Mouse (Mus musculus): ENCODE data around the gene Olfr1140.

The Olfr1140 gene
- long read RNA-seq, experiment 1 = 0 reads
- long read RNA-seq, experiment 2 = 0 reads

DNA sequence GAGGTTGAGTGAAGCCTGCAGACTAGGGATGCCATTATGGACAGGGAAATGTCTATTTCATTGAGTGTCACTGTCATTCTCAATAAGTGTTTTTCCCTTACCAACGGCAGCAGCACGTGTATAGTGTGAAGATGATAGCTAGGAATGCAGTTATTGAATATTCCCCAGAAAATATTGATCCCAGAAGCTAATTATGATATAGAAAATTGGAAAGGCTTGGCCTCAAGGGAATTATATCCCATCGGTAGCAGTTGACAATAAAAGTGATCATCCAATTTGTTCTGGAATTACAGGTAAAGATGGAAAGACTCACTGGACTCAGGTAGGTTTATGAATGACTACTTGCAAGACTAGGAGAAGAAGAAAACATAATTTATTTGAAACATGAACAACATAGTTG is at the start of gene Olfr1140:
TSS of gene Olfr1140 (plus strand) at position 301 of the 400 bp plus-strand sequence.
- intact Hi-C loops (cut with DNase I) = no loop called here

- intact Hi-C loops (cut with DNase I) = no loop called here
These were observed 49.7 kb upstream of the Olfr1140 start, which contains the start of gene Olfr1136 for GRCm38 (mm10) chr2:87693847-87694246. Gene Olfr1136 (minus strand): TSS chr2:87693947.

DNA sequence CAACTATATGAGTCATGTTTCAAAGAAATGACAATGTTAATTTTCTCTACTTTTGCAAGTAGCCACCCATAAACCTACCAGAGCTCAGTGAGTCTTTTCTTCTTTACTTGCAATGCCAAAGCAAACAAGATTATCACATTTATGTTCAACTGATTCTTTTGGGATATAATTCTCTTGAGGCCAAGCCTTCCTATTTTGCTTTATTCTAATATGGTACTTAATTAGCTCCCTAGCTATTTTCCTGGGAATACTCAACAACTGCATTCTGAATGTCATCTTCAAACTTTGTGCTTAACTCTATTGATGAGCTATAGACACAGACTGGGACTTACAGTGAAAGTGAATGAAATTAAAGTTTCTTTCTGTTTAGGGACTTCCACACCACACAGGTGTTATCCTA is 30.5 kb upstream of the Olfr1140 start, which contains the start of gene Olfr1137:
TSS of gene Olfr1137 (minus strand) at position 101 of the 400 bp plus-strand sequence.
- intact Hi-C loops (cut with DNase I) = no loop called here

DNA sequence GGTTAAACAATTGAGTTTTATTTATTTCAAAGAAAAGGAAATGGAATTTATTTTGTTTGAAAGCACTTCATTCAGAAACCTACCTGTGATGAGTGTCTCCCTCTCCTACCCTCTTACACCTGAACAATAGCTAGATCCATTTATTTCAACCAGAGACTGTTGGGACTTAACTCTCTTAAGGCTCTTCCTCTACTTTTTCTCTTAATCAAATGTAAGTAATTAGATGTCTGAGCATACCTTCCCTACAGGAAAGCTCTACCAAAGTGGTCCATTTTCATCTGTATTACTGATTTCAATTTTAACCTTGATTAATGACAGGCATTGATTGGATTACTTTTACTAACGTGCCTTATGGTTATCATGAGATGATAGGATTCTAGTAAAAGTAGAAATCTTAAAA is 3.7 kb upstream of the Olfr1140 start, which contains the start of gene Olfr1138:
TSS of gene Olfr1138 (minus strand) at position 101 of the 400 bp plus-strand sequence.
- intact Hi-C loops (cut with DNase I) = no loop called here

DNA sequence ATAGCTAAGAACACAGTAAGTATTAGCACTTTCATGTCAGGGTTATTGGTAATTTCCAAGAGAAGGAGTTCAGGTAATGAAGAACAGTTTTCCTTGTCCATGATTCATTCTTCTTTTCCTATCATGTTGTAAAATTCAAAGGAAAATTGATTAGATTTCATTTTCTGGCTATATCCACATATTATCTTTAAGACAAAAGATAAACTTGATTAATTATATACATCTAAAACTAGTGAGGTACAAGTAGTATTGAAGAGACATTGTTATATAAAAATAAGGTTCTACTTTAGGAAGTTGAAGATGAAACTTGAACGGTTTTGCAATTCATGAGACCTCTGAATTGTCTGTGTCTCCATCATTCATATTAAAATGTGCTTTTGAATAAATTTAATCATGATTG is 10.3 kb downstream of the Olfr1140 start, which contains the start of gene Olfr1141:
TSS of gene Olfr1141 (minus strand) at position 101 of the 400 bp plus-strand sequence.
- intact Hi-C loops (cut with DNase I) = no loop called here

DNA sequence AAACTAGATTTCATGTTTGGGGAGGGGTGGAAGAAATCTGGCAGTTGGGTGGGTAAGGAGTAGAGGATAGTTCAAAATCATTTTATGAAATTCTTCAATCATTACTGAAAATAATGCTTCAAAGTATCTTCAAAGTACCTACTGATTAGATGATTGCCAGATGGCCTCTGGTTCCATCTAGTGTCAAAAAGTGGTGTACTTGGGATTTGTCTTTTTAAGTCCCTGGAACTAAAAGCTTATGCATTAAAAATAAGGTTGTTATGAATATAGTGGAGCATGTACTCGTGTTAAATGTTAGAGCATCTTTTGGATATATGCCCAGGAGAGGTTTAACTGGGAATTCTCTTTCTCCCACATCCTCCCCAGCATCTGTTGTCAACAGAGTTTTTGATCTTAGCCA is 32.6 kb downstream of the Olfr1140 start:
- intact Hi-C loops (cut with DNase I) = no loop called here

DNA sequence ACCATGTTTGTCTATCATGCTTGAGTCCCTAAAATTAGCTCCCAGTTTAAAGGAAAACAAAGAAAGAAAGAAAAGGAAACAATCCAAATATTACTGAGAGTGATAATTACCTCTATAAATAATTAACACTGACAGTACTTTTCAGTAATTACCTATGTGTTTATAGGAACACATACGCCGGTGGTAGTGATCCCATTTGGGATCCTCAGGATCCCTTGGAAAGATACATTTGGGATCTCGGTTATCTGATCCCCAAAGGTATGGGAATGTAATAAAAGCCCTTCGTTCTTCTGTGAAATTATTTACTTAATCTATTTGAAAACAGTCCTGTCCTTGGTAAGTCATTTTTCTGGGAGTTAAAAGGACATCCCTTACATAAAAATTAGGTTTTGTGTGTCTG is 35.6 kb downstream of the Olfr1140 start, which contains the start of gene Olfr152:
TSS of gene Olfr152 (plus strand) at position 301 of the 400 bp plus-strand sequence.
- intact Hi-C loops (cut with DNase I) = no loop called here

Data from adrenal gland (tissue).